Mouse (Mus musculus): ENCODE measurements around the gene Gm11562.

The Gm11562 gene

DNA sequence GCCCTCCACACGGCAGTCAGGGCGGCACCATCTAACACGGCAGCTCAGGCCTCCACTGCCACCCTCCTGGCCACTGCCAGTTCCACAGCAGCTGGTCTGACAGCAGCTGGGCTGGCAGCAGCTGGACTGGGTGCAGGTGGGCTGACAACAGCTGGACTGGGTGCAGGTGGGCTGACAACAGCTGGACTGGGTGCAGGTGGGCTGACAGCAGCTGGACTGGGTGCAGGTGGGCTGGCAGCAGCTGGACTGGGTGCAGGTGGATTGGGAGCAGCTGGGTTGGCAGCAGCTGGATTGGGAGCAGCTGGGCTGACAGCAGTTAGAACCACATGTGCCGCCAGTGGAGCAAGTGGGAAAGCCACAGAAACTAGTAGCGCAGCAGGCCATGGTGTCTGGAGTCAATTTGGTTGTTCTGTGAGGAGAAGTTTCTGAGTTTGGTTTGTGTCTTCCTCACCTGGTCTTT, 37.0 kb downstream of the Gm11562 start, which contains the start of gene Krtap1-4:
Krtap1-4 (minus strand) TSS at position 410 of the 460 bp plus-strand sequence.
- DNase-seq (ENCODE audit: low spot score): no peak

DNA sequence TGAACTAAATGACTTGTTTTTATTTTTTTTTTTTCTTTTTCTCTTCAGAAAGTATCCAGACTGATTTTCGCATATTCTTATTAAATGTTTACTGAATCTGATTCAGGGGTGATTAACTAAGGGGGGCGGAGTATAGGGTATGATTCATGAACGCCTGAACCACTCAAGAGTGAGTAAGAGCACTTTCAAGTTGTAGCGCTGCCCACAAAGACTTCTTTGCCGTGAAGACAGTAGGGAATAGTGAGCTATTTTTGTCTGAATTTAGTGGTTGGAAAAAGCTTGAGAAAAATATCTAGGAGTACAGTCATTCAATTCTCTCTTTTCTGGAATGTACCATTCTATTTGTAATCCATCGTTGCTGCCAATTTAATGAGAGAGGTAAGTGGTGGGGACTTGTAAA, 38.7 kb downstream of the Gm11562 start:
- DNase-seq (ENCODE audit: low spot score): no peak

DNA sequence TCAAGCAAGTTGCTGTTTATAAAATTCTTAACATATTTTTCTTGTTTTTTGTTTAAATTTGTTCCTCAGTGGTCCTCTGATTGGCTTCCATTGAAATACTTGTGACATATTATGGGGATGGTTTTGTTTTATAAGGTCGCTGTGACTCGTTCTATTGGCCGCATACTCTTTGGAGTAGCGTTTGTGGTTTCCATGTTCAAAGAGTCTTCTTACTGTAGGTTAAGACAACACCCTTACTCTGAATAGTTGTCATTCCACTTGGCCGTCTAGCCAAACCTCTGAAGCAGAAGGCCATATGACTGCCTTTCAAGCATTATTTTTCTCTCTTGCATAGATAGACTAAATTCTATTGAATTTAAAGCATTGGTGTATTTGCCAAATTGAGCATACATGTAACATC, 39.2 kb downstream of the Gm11562 start:
- DNase-seq (ENCODE audit: low spot score): no peak

DNA sequence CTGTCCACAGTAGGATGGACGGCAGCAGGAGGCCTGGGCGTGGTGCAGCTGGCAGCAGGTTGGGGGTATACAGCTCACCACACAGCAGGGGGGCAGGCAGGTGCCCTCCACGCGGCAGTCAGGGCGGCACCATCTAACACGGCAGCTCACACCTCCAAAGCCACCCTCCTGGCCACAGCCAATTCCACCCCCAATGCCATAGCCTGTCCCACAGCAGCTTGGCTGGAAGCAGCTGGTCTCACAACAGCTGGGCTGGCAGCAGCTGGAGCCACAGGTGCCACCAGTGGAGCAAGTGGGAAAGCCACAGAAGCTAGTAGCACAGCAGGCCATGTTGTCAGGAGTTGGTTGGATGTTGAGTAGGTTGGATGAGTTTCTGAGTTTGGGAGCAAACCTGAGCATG, 39.6 kb downstream of the Gm11562 start, which contains the start of gene Krtap1-5:
Krtap1-5 (minus strand) TSS at position 381 of the 400 bp plus-strand sequence.
- DNase-seq (ENCODE audit: low spot score): no peak

DNA sequence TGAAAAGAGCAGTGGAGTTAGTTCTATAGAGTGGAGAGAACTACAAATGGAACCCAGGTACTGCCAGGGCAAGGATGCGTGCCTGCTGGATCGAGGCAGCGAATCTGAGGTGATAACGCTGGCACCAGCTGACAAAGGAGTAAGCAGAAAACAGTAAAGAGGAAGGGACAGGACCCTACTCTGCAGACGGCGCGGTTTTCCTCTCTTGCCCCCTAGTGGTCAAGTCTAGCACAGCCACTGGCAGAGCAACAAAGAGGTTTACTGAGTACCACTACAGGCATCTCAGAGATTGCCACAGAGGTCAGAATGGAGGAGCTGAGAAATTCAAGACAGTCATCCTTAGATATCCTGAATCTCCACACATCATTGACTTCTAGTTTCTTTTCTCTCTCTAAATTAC, 46.1 kb downstream of the Gm11562 start:
- peak; percentile 44 for DNase-seq (ENCODE audit: low spot score)

DNA sequence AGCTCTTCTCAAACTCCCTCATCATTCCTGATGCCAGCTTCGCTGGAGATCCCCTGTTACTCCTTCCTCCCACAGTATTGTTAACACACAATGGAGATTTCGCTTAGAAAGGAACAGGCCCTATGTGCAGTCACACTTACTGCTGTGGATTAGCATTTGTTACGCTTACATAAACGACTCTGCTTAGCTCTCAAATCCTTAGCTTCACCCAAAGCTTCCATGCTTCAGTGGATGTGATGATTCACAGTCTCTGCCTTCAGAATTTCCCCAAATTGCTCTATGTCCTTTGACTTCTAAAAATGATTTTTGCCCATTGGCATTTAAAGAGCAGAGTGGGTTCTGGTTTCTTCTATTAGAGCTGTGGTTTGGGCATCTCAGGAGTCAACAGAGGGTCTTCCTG, 47.1 kb downstream of the Gm11562 start:
- DNase-seq (ENCODE audit: low spot score): no peak

All from ovary, postnatal 10 days (tissue).